Mouse (Mus musculus): ENCODE measurements around the gene Pld3. TPM values are rescaled to one million over a fixed set of nuclear protein-coding genes. Genes with fewer than 3 reads are reported as not detected.
"Not testable (repeated sequence)": the region's sequence is repeated elsewhere in the genome, so short reads cannot be mapped to it uniquely, and the experiment has no call there.

The Pld3 gene
- total RNA-seq, 2 experiments from 2014 or later = 6.6 to 7.7 TPM

GRCm38 (mm10) chr7:27526039-27526827 is 26.8 kb downstream of the Pld3 start:
- peak; percentile 97 for ATAC-seq (ENCODE audit: poor library complexity, severe bottlenecking)

- ATAC-seq (ENCODE audit: poor library complexity, severe bottlenecking) = no peak
Measured at GRCm38 (mm10) chr7:27523805-27524204, 29.2 kb downstream of the Pld3 start.

DNA sequence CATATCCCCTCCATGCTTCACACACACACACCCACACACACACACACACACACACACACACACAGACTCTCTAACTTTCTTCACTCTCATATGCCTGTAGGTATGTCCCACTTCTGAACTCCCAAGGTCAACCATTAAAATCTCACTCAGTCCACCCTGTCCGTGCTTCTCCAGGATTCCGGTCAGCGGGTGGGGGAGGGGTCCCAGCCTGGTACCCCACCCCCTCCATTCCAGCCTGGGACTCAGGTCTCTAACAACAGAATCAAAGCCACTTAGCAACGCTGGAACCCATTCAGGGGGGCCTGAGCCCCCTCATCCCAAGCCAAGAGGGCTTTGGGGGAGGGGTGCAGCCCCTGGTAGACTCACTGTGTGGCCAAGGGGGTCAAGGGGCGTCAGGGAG is 30.1 kb downstream of the Pld3 start, which contains the start of gene Hipk4:
TSS of gene Hipk4 (plus strand) at position 301 of the 400 bp plus-strand sequence.
- ATAC-seq (ENCODE audit: poor library complexity, severe bottlenecking) = no peak

- no peak for ATAC-seq (ENCODE audit: poor library complexity, severe bottlenecking)
Measured at GRCm38 (mm10) chr7:27520599-27520998, 32.4 kb downstream of the Pld3 start.

DNA sequence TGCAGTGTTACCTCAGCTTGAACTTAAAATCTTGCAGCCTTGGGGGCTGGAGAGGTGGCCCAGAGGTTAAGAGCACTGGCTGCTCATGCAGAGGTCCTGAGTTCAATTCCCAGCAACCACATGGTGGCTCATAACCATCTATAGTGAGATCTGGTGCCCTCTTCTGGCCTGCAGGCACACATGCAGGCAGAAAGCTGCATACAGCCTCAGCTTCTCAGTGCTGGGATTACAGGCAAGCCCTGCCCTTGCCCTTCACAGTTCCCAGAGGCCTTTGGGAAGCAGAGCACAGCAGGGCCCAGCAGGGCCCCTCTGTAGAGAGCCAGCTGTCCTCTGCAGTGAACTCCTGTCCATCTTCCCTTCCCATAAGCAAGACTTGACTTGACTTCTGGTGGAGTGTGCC is 32.9 kb downstream of the Pld3 start:
- ATAC-seq (ENCODE audit: poor library complexity, severe bottlenecking) = no peak

- ATAC-seq (ENCODE audit: poor library complexity, severe bottlenecking) = no peak
Measured at GRCm38 (mm10) chr7:27518314-27518713, 34.7 kb downstream of the Pld3 start.

- no peak for ATAC-seq (ENCODE audit: poor library complexity, severe bottlenecking)
Measured at GRCm38 (mm10) chr7:27514961-27515360, 38.1 kb downstream of the Pld3 start.

DNA sequence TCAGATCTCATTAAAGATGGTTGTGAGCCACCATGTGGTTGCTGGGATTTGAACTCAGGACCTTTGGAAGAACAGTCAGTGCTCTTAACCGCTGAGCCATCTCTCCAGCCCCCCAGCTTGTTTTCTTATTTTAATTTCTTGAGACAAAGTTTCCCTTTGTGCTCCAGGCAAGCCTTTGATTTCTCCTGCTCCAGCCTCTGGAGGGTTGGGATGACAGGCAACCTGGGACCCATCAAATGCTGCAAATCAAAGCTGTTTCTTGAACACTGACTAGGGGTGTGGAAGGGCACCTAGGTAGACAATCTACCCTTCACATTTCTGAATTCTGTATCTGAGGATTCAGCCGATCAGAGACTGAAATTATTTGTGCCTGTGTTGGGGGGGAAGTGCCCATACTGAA is 42.2 kb downstream of the Pld3 start:
- no peak for ATAC-seq (ENCODE audit: poor library complexity, severe bottlenecking)

DNA sequence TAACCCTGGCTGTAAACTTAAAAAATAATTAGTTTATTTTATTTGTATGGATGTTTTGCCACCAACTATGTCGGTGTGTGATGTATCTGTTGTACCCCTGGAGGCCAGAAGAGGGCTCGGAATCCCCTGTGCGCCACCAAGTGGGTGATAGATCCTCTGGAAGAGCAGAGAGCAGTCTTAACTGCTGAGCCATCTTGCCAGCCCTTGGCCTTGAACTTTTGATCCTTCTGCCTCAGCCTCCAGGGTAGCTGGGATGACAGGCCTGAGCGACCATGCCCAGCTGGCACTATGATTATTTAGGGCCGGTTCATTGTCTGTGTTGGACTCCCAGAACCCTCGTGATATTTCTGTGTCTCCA is 44.4 kb downstream of the Pld3 start:
- ATAC-seq (ENCODE audit: poor library complexity, severe bottlenecking) = peak; percentile 72

- ATAC-seq (ENCODE audit: poor library complexity, severe bottlenecking) = peak; percentile 94
Measured at GRCm38 (mm10) chr7:27507711-27508647, 45.0 kb downstream of the Pld3 start.

DNA sequence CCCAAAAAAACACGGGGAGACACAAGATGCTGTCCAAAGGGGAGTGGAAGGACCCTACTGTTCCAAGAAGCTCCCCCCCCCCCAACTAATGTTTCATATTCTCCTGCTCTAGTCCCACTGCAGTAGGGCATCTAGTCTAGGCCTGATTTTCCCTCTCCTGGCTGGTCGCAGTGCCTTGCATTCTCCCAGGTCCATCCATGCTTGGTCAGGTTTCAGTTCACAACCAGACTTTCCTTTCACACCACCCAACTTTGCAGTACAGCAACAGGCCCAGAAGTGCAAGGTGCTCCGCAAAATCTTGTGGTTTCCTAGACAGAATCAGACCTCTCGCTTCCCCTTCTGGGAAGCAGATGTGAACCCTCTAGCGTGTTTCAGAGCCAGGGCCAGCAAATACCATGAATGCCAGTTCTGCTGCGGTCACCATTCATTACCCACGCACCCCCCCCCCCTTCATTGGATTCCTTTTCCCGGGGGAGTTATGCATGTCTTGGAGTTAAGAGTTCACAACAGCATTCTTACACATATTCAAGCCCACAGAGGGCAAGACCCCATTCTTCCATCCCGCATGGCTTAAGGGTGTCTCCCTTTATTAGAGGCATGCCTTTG is 46.1 kb downstream of the Pld3 start:
- ATAC-seq (ENCODE audit: poor library complexity, severe bottlenecking) = peak; percentile 38; the same call in 1 of the 2 replicates

GRCm38 (mm10) chr7:27501620-27502019 is 51.4 kb downstream of the Pld3 start:
- no peak for ATAC-seq (ENCODE audit: poor library complexity, severe bottlenecking)

DNA sequence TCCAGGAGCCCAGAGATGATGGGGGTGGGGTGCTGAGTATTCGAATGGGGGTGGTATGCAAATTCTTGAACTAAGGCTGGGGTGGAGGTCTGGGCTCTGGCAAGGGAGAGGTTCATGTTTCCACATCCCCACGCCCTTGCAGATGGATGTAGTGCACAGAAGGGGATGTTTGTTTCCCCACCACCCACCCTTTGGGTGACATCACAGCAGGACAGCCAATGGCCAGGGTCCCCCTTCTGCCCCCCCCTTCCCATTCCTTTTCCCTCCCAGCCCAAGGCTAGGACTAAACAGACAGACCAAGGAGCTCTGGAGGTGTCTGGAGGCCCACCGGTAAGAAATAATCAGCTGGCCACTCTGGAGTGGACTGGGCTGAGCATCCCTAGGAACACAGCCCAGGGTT is 54.0 kb downstream of the Pld3 start, which contains the start of gene Prx:
TSS of gene Prx (plus strand) at position 289 of the 400 bp plus-strand sequence.
- ATAC-seq (ENCODE audit: poor library complexity, severe bottlenecking) = no peak

DNA sequence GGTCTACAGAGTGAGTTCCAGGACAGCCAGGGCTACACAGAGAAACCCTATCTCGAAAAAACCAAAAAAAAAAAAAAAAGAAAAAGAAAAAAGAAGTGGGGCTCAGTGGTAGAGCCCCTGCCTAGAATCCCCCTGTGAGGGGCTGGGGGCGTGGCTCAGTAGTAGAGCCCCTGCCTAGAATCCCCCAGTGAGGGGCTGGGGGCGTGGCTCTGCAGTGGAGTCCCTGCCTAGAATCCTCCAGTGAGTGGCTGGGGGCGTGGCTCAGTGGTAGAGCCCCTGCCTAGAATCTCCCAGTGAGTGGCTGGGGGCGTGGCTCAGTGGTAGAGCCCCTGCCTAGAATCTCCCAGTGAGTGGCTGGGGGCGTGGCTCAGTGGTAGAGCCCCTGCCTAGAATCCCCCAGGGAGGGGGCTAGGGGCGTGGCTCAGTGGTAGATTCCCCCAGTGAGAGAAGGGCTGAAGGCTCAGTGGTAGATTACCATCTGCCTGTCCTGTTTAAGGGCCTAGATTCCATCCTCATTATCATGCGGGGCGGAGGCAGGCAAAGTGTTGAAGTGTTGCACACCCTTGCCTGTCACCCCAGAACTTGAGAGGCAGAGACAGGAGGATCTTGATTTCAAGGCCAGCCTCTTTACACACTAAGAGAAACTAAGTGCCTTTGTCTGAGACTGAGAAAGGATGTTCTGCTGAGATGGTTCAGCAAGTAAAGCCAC is 58.2 kb downstream of the Pld3 start:
- not testable (repeated sequence) for ATAC-seq (ENCODE audit: poor library complexity, severe bottlenecking)

GRCm38 (mm10) chr7:27493450-27493849 is 59.6 kb downstream of the Pld3 start:
- no peak for ATAC-seq (ENCODE audit: poor library complexity, severe bottlenecking)

GRCm38 (mm10) chr7:27493022-27493421 is 60.0 kb downstream of the Pld3 start:
- no peak for ATAC-seq (ENCODE audit: poor library complexity, severe bottlenecking)

DNA sequence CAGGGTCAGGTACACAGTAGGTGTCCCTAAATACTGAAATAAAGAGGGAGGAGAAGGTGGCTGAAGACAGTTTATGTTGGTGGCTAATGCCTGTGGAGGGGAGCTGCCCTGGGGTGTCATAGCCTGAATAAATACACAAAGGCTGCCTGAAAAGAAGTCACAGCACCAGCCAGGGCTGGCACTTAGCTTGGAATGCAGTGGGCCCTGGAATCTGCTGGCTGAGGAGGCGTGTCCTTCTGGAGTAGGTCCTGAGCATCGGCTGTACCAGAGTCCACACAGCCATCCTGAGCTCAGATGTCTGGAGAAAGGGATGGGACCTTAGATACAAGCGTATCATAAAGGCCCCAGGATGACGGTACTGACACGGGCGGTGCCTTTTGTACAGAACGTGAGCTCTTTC is 61.2 kb downstream of the Pld3 start:
- no peak for ATAC-seq (ENCODE audit: poor library complexity, severe bottlenecking)

- peak; percentile 60 for ATAC-seq (ENCODE audit: poor library complexity, severe bottlenecking)
Measured at GRCm38 (mm10) chr7:27490543-27491329, 62.3 kb downstream of the Pld3 start.

- no peak for ATAC-seq (ENCODE audit: poor library complexity, severe bottlenecking)
Measured at GRCm38 (mm10) chr7:27490227-27490542, 62.8 kb downstream of the Pld3 start.

- no peak for ATAC-seq (ENCODE audit: poor library complexity, severe bottlenecking)
Measured at GRCm38 (mm10) chr7:27489270-27489869, 63.6 kb downstream of the Pld3 start.

Data from megakaryocyte, adult 5-6 weeks (primary cell).